Mouse (Mus musculus) limb, embryonic 12.5 days (tissue): Measurements from ENCODE around the gene Srrm2. TPM values are rescaled to one million over a fixed set of nuclear protein-coding genes. Genes with fewer than 3 reads are reported as not detected.

Experiments used
- ATAC-seq: fragments of 200-750 bp; cut with Nextera tagmentation; 2 replicates; pipeline ENCODE4 v1.8.0; 2017; ENCODE audit warnings: low read depth, moderate TSS enrichment; ENCODE audit not compliant: insufficient number of reproducible peaks, insufficient read depth, low FRiP score, low TSS enrichment
- H3K27ac ChIP-seq: fragments of 300-500 bp; sonication (generic); 2 replicates; pipeline ENCODE4 v1.5.1; 2016; ENCODE audit warnings: mild to moderate bottlenecking, moderate library complexity
- H3K27me3 ChIP-seq: fragments of 300-500 bp; sonication (generic); 2 replicates; pipeline ENCODE4 v1.6.1; 2016; ENCODE audit warnings: mild to moderate bottlenecking, moderate library complexity
- H3K36me3 ChIP-seq: fragments of 300-500 bp; sonication (generic); 2 replicates; pipeline ENCODE4 v1.6.1; 2016; ENCODE audit warnings: mild to moderate bottlenecking, moderate library complexity
- H3K4me1 ChIP-seq: fragments of 300-500 bp; sonication (generic); replicated peaks from 2 replicates; pipeline ENCODE4 v1.6.1; 2016
- H3K4me2 ChIP-seq: fragments of 300-500 bp; sonication (generic); 2 replicates; pipeline ENCODE4 v1.6.1; 2016; ENCODE audit warnings: mild to moderate bottlenecking, moderate library complexity
- H3K4me3 ChIP-seq: fragments of 300-500 bp; sonication (generic); replicated peaks from 2 replicates; pipeline ENCODE4 v1.5.1; 2016; ENCODE audit warnings: mild to moderate bottlenecking
- H3K9ac ChIP-seq: fragments of 300-500 bp; sonication (generic); replicated peaks from 2 replicates; pipeline ENCODE4 v1.6.1; 2016; ENCODE audit warnings: mild to moderate bottlenecking, moderate library complexity
- H3K9me3 ChIP-seq: fragments of 300-500 bp; sonication (generic); 2 replicates; pipeline ENCODE4 v1.6.1; 2016; ENCODE audit warnings: mild to moderate bottlenecking, moderate library complexity
- WGBS: fragments of 180-500 bp; shearing (Covaris S2); methylation state at CpG from one replicate; pipeline ENCODE4 v1.1.7; 2016; 5-methylcytosine and 5-hydroxymethylcytosine counted together
- polyA plus RNA-seq: library from polyadenylated mRNA; unstranded; fragments of >200 nt; fragmentation: Nextera tagmentation; extraction: Ambion mirVana; gene quantifications from 2 replicates; pipeline ENCODE4 v1.2.1, GENCODE M21; 2016

Srrm2 gene
- polyA plus RNA-seq, 1 experiment from 2014 or later = 703 TPM

GRCm38 (mm10) chr17:23788973-23789372, 1.4 kb upstream of the Srrm2 start:
- no peak for ATAC-seq
- Histone ChIP-seq H3K4me3 (no peak overlapping the region), H3K4me1 (peaks cover 39% of the 10 kb centered on the region), H3K27me3 (no peaks in the 10 kb centered on the region), H3K9me3 (no peaks in the 10 kb centered on the region), H3K27ac (no peak overlapping the region), H3K9ac (no peak overlapping the region), H3K36me3 (peaks cover 10% of the 10 kb centered on the region; the same call in 1 of the 2 replicates), H3K4me2 (no peak overlapping the region)
- 91% methylated on average over 4 of the region's 4 CpGs for WGBS

- Histone ChIP-seq H3K9ac (peak overlapping the region; percentile 83), H3K36me3 (peaks cover 11% of the 10 kb centered on the region; the same call in 1 of the 2 replicates), H3K4me1 (peaks cover 39% of the 10 kb centered on the region), H3K9me3 (no peaks in the 10 kb centered on the region), H3K4me2 (peak overlapping the region; percentile 68), H3K4me3 (peak overlapping the region; percentile 45), H3K27ac (peak overlapping the region; percentile 98), H3K27me3 (no peaks in the 10 kb centered on the region)
- whole genome bisulfite sequencing = 14% methylated on average over 8 of the region's 8 CpGs
- ATAC-seq = no peak
Observed at GRCm38 (mm10) chr17:23789749-23790268, 523 bp upstream of the Srrm2 start.

GRCm38 (mm10) chr17:23791079-23791357, 686 bp downstream of the Srrm2 start:
- ATAC-seq = no peak
- Histone ChIP-seq H3K27ac (peak overlapping the region; percentile 98), H3K4me1 (peaks cover 33% of the 10 kb centered on the region), H3K4me3 (peak overlapping the region; percentile 45), H3K36me3 (peaks cover 14% of the 10 kb centered on the region; the same call in 1 of the 2 replicates), H3K9me3 (no peaks in the 10 kb centered on the region), H3K27me3 (no peaks in the 10 kb centered on the region), H3K9ac (peak overlapping the region; percentile 83), H3K4me2 (peak overlapping the region; percentile 68)
- WGBS = 46% methylated on average over 2 of the region's 2 CpGs

GRCm38 (mm10) chr17:23795323-23795722, 5.0 kb downstream of the Srrm2 start:
- Histone ChIP-seq H3K9ac (no peak overlapping the region), H3K36me3 (peaks cover 14% of the 10 kb centered on the region; the same call in 1 of the 2 replicates), H3K9me3 (no peaks in the 10 kb centered on the region), H3K4me2 (no peak overlapping the region), H3K27ac (no peak overlapping the region), H3K4me3 (no peak overlapping the region), H3K4me1 (peaks cover 21% of the 10 kb centered on the region), H3K27me3 (no peaks in the 10 kb centered on the region)
- WGBS = 93% methylated on average over 8 of the region's 8 CpGs
- ATAC-seq = no peak

GRCm38 (mm10) chr17:23797316-23797715, 7.0 kb downstream of the Srrm2 start:
- no peaks in the 10 kb centered on the region for H3K27me3 ChIP-seq
- H3K9ac ChIP-seq = no peak overlapping the region
- ATAC-seq = no peak
- no peak overlapping the region for H3K4me3 ChIP-seq
- WGBS = 21% methylated on average over 7 of the region's 7 CpGs
- peaks cover 5% of the 10 kb centered on the region for H3K4me1 ChIP-seq
- peaks cover 13% of the 10 kb centered on the region; the same call in 1 of the 2 replicates for H3K36me3 ChIP-seq
- no peaks in the 10 kb centered on the region for H3K9me3 ChIP-seq
- H3K4me2 ChIP-seq = no peak overlapping the region
- H3K27ac ChIP-seq = no peak overlapping the region

- Histone ChIP-seq H3K27me3 (no peaks in the 10 kb centered on the region), H3K9me3 (no peaks in the 10 kb centered on the region), H3K9ac (no peak overlapping the region), H3K27ac (no peak overlapping the region), H3K4me2 (no peak overlapping the region), H3K4me3 (no peak overlapping the region), H3K4me1 (peaks cover 20% of the 10 kb centered on the region), H3K36me3 (peaks cover under 1% of the 10 kb centered on the region; the same call in 1 of the 2 replicates)
- ATAC-seq = no peak
- WGBS = 88% methylated on average over 10 of the region's 10 CpGs
Observed at GRCm38 (mm10) chr17:23801627-23802026, 11.3 kb downstream of the Srrm2 start.

GRCm38 (mm10) chr17:23802746-23803365, 12.5 kb downstream of the Srrm2 start:
- no peaks in the 10 kb centered on the region for H3K27me3 ChIP-seq
- H3K4me2 ChIP-seq = peak overlapping the region; percentile 91
- H3K36me3 ChIP-seq = peaks cover 13% of the 10 kb centered on the region
- no peaks in the 10 kb centered on the region for H3K9me3 ChIP-seq
- under 1% methylated on average over 55 of the region's 60 CpGs for WGBS
- H3K27ac ChIP-seq = peak overlapping the region; percentile 98
- H3K4me1 ChIP-seq = peaks cover 28% of the 10 kb centered on the region
- peak overlapping the region; percentile 98 for H3K9ac ChIP-seq
- peak; percentile 98 for ATAC-seq
- H3K4me3 ChIP-seq = peak overlapping the region; percentile 97

- peak overlapping the region; percentile 97 for H3K4me3 ChIP-seq
- H3K4me1 ChIP-seq = peaks cover 28% of the 10 kb centered on the region
- peak overlapping the region; percentile 98 for H3K27ac ChIP-seq
- H3K4me2 ChIP-seq = peak overlapping the region; percentile 91
- under 1% methylated on average over 56 of the region's 83 CpGs for WGBS
- H3K9me3 ChIP-seq = no peaks in the 10 kb centered on the region
- H3K27me3 ChIP-seq = no peaks in the 10 kb centered on the region
- peak; percentile 57 for ATAC-seq
- H3K9ac ChIP-seq = peak overlapping the region; percentile 98
- H3K36me3 ChIP-seq = peaks cover 19% of the 10 kb centered on the region
Observed at GRCm38 (mm10) chr17:23803366-23804041, 13.2 kb downstream of the Srrm2 start.

GRCm38 (mm10) chr17:23804426-23805085, 14.2 kb downstream of the Srrm2 start:
- peak overlapping the region; percentile 98; the same call in 1 of the 2 replicates for H3K27ac ChIP-seq
- no peak for ATAC-seq

GRCm38 (mm10) chr17:23806867-23807266, 16.5 kb downstream of the Srrm2 start:
- Histone ChIP-seq H3K4me2 (peak overlapping the region; percentile 22), H3K9me3 (no peaks in the 10 kb centered on the region), H3K27ac (no peak overlapping the region), H3K4me3 (0 out of 2 replicates have a peak overlapping the region, but pooled peaks have one; percentile 2), H3K36me3 (peaks cover 53% of the 10 kb centered on the region), H3K4me1 (peaks cover 28% of the 10 kb centered on the region), H3K9ac (no peak overlapping the region), H3K27me3 (no peaks in the 10 kb centered on the region)
- no peak for ATAC-seq
- WGBS = 87% methylated on average over 25 of the region's 25 CpGs

More at GRCm38 (mm10) chr17:23804426-23805085, 14.2 kb downstream of the Srrm2 start:
- WGBS = 6% methylated on average over 8 of the region's 8 CpGs
- no peaks in the 10 kb centered on the region for H3K27me3 ChIP-seq
- peak overlapping the region; percentile 91 for H3K4me2 ChIP-seq
- H3K9ac ChIP-seq = peak overlapping the region; percentile 98
- H3K4me3 ChIP-seq = peak overlapping the region; percentile 97
- no peaks in the 10 kb centered on the region for H3K9me3 ChIP-seq
- peaks cover 28% of the 10 kb centered on the region for H3K4me1 ChIP-seq
- peaks cover 30% of the 10 kb centered on the region for H3K36me3 ChIP-seq

GRCm38 (mm10) chr17:23807918-23808317, 17.6 kb downstream of the Srrm2 start:
- Histone ChIP-seq H3K36me3 (peaks cover 63% of the 10 kb centered on the region), H3K4me3 (no peak overlapping the region), H3K9ac (no peak overlapping the region), H3K4me2 (no peak overlapping the region), H3K27ac (no peak overlapping the region), H3K27me3 (no peaks in the 10 kb centered on the region), H3K4me1 (peaks cover 28% of the 10 kb centered on the region), H3K9me3 (no peaks in the 10 kb centered on the region)
- no peak for ATAC-seq
- 93% methylated on average over 3 of the region's 3 CpGs for WGBS
